Mouse (Mus musculus) lung, embryonic 14.5 days (tissue): ENCODE results near the gene Tmem80. TPM values are rescaled to one million over a fixed set of nuclear protein-coding genes. Genes with fewer than 3 reads are reported as not detected.

Experiments
- ATAC-seq: fragments of 200-750 bp; cut with Nextera tagmentation; 2 replicates; pipeline ENCODE4 v1.8.0; 2017; ENCODE audit warnings: mild to moderate bottlenecking, moderate TSS enrichment, moderate library complexity; ENCODE audit not compliant: insufficient read depth
- DNase-seq: peaks from one replicate; pipeline ENCODE4 v3.0.0-alpha.2; 2015
- H3K27ac ChIP-seq: fragments of 300-500 bp; sonication (generic); 2 replicates; pipeline ENCODE4 v1.5.1; 2014; ENCODE audit warnings: low read depth, mild to moderate bottlenecking, moderate library complexity
- H3K27me3 ChIP-seq: fragments of 300-500 bp; sonication (generic); 2 replicates; pipeline ENCODE4 v1.6.1; 2014; ENCODE audit warnings: low read length, control low read depth; ENCODE audit not compliant: insufficient read depth
- H3K36me3 ChIP-seq: fragments of 300-500 bp; sonication (generic); 2 replicates; pipeline ENCODE4 v1.6.1; 2014; ENCODE audit warnings: control low read depth; ENCODE audit not compliant: insufficient read depth
- H3K4me1 ChIP-seq: fragments of 300-500 bp; sonication (generic); 2 replicates; pipeline ENCODE4 v1.6.1; 2014; ENCODE audit warnings: antibody characterized with exemption, control low read depth; ENCODE audit not compliant: insufficient read depth
- H3K4me2 ChIP-seq: fragments of 300-500 bp; sonication (generic); 2 replicates; pipeline ENCODE4 v1.6.1; 2014; ENCODE audit warnings: mild to moderate bottlenecking
- H3K4me3 ChIP-seq: fragments of 300-500 bp; sonication (generic); 2 replicates; pipeline ENCODE4 v1.5.1; 2014; ENCODE audit warnings: low read depth, low read length
- H3K9ac ChIP-seq: fragments of 300-500 bp; sonication (generic); 2 replicates; pipeline ENCODE4 v1.6.1; 2014
- H3K9me3 ChIP-seq: fragments of 300-500 bp; sonication (generic); 2 replicates; pipeline ENCODE4 v1.6.1; 2016; ENCODE audit warnings: low read depth, low read length, control low read depth
- CTCF ChIP-seq: IDR thresholded peaks from 2 replicates; pipeline ENCODE4 v1.5.1; 2016; ENCODE audit warnings: antibody characterized with exemption, low read depth
- WGBS: fragments of 180-500 bp; shearing (Covaris S2); extraction: QIAGEN DNeasy Blood & Tissue Kit; methylation state at CpG from one replicate; pipeline ENCODE4 v1.1.7; 2014; 5-methylcytosine and 5-hydroxymethylcytosine counted together
- polyA plus RNA-seq: library from polyadenylated mRNA; unstranded; fragments of >200 nt; fragmentation: Nextera tagmentation; extraction: Ambion mirVana; gene quantifications from 2 replicates; pipeline ENCODE4 v1.2.1, GENCODE M21; 2014

The Tmem80 gene
- polyA plus RNA-seq, 1 experiment from 2014 or later = 28.8 TPM

DNA sequence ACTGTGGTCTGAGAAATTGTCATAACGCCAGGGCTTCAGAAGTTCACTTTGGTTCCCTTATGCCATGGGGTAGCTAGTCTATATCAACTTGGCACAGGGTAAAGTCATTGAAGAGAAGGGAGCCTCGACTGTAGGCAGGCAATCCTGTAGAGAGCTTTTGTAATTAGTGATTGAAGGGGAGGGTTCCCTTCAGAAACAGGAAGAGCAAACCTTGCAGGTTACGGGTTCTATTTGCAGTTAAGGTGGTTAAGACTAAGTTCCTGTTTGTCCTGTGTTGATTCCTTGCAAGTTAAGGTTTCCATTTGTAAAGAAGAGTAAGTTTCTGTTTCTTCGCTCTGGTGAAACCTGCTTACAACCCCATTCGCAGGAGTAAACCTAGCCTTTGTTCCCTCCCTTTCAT, 42.4 kb downstream of the Tmem80 start:
- ATAC-seq (no peak), DNase-seq (no peak)
- no peaks in the 10 kb centered on the region for H3K9me3 ChIP-seq
- H3K9ac ChIP-seq = no peak overlapping the region
- H3K36me3 ChIP-seq = no peaks in the 10 kb centered on the region
- H3K4me1 ChIP-seq = no peaks in the 10 kb centered on the region
- TF ChIP-seq CTCF = no peak
- WGBS = 57% methylated on average over 5 of the region's 5 CpGs
- H3K4me2 ChIP-seq = no peak overlapping the region
- H3K27ac ChIP-seq = no peak overlapping the region
- H3K4me3 ChIP-seq = no peak overlapping the region
- no peaks in the 10 kb centered on the region for H3K27me3 ChIP-seq

DNA sequence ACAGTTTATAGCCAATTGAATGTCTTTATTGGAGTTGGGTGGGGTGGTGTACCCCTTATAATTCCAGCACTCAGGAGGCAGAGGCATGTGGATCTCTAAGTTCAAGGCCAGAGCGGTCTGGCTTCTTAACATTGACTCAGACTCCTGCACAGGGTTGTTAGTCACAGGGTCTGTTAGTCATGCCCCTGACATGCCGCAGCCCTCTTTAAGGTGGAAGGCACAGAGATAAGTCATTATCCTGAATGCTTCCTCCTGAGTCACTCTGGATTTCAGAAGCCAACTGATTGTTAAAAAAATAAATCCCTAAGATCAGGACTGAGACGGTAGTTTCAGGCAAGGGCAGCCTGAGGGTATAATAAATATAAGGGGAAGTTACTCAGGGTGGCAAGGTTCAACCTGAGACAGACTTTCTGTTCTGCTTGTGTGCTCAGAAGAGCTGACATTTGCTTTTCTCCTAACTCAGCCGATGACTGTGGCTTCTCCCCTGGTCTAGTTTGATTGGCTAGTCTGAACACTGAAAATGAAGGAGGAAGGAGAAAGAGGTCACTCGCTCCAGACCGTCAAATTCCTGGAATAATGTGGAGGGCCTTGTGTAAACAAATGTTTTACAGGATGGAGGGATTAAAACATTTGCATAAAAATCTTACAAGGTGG, 44.5 kb downstream of the Tmem80 start:
- no peaks in the 10 kb centered on the region for H3K9me3 ChIP-seq
- no peaks in the 10 kb centered on the region for H3K27me3 ChIP-seq
- no peak overlapping the region for H3K27ac ChIP-seq
- DNase-seq = no peak
- H3K4me2 ChIP-seq = no peak overlapping the region
- WGBS = 32% methylated on average over 6 of the region's 6 CpGs
- no peak overlapping the region for H3K9ac ChIP-seq
- H3K4me3 ChIP-seq = no peak overlapping the region
- no peaks in the 10 kb centered on the region for H3K36me3 ChIP-seq
- H3K4me1 ChIP-seq = no peaks in the 10 kb centered on the region
- TF ChIP-seq CTCF = no peak
- no peak for ATAC-seq

DNA sequence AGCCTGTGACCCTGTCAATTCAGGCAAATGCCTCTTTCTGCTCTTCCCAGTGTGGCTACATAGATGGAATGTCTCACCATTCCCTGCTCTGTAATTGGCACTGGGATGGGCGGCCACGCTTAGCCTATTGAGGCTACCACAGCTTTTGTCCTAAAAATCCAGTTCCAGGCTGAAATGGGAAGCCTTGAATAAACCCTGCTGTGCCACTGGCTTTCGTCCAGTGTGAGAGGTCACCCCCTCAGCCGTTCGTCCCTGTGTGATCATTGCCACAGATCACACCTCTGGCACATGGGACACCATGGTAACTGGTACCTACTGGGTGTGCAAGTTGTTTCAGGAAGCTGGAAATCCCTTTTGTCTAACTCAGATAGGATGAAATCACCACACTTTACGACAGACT, 46.1 kb downstream of the Tmem80 start:
- 69% methylated on average over 6 of the region's 6 CpGs for WGBS
- no peaks in the 10 kb centered on the region for H3K9me3 ChIP-seq
- no peak overlapping the region for H3K27ac ChIP-seq
- no peak overlapping the region for H3K9ac ChIP-seq
- H3K4me2 ChIP-seq = no peak overlapping the region
- H3K36me3 ChIP-seq = no peaks in the 10 kb centered on the region
- ATAC-seq (no peak), DNase-seq (no peak)
- no peak for TF ChIP-seq CTCF
- no peaks in the 10 kb centered on the region for H3K27me3 ChIP-seq
- H3K4me1 ChIP-seq = no peaks in the 10 kb centered on the region
- H3K4me3 ChIP-seq = no peak overlapping the region

DNA sequence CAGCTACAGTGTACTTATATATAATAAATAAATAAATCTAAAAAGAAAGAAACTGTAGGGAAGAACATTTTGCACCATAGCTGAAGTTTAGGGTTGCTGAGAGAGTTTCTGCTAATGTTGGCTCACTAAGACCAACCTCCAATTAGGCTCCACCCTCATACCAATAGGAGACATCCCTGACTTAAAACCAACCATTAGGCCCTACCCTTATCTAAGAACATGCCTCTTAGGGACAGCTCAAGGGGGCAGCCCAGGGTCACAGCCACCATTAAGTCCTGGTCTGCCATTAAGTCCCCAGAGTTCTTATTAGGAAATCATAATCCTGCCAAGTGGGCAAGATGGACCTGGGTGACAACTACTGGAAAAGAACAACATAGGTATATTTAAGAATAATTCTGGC, 46.9 kb downstream of the Tmem80 start:
- DNase-seq (no peak), ATAC-seq (no peak)
- no peaks in the 10 kb centered on the region for H3K27me3 ChIP-seq
- no peak overlapping the region for H3K27ac ChIP-seq
- no peak overlapping the region for H3K9ac ChIP-seq
- no peak overlapping the region for H3K4me2 ChIP-seq
- H3K4me3 ChIP-seq = no peak overlapping the region
- no peaks in the 10 kb centered on the region for H3K36me3 ChIP-seq
- no peaks in the 10 kb centered on the region for H3K9me3 ChIP-seq
- no peak for TF ChIP-seq CTCF
- no peaks in the 10 kb centered on the region for H3K4me1 ChIP-seq

DNA sequence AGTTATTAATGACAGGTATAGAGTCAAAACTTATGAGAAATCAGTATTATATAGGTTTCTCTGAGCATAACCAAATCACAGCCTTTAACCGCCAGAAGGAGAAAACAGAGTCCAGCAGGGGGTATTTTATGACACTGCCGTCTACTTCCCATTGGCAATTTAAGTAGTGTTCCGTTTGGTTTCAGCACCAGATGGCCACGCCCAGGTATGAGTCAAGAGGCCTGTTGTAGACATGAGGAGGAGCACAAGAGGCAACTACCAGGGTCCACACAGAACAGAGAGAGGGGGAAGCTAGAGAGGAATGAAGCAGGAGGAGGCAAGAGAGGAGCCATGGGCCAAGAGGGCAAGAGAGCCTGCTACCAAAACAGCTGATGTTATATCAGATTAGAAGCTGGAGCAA, 52.0 kb downstream of the Tmem80 start:
- Histone ChIP-seq H3K4me2 (no peak overlapping the region), H3K27me3 (no peaks in the 10 kb centered on the region), H3K9me3 (no peaks in the 10 kb centered on the region), H3K4me3 (no peak overlapping the region), H3K9ac (no peak overlapping the region), H3K4me1 (no peaks in the 10 kb centered on the region), H3K36me3 (no peaks in the 10 kb centered on the region), H3K27ac (no peak overlapping the region)
- DNase-seq = no peak
- no peak for ATAC-seq
- WGBS = 60% methylated on average over 4 of the region's 4 CpGs
- no peak for TF ChIP-seq CTCF

DNA sequence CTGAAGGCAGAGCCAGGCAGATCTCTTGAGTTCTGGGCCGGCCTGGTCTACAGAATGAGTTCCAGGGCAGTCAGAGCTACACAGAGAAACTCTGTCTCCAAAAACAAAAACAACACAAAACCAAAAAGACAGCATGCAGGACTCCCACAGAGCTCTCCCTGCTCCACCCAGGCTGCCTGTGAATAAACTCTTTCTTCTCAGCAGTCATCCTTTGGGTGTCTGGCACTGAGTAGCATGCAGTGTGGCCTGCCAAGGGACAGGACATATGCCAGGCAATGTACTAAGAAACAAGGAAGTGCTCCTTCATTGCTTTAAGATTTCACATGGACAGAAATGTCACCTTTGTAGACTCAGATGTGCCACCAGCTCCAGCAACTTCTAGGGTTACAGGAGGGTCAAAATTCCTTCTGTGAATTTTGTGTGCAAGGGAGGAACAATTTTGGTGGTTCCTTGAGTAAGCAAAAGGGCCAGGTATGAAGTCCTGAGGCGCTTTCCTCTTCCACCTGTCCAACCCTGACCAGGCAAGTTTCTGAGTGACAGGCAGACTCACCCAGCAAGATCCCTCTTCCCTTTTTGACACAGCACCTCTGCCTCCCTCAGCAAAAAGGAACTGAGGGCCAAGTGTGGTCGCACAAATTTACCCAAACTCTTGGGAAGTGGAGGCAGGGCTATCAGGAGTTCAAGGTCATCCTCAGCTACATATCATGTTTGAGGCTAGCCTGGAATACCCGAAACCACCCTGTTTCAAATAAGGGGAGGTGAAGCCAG, 53.7 kb downstream of the Tmem80 start:
- WGBS = 66% methylated on average over 4 of the region's 4 CpGs
- DNase-seq (no peak), ATAC-seq (no peak)
- no peaks in the 10 kb centered on the region for H3K9me3 ChIP-seq
- no peaks in the 10 kb centered on the region for H3K4me1 ChIP-seq
- TF ChIP-seq CTCF = no peak
- no peak overlapping the region for H3K4me3 ChIP-seq
- H3K36me3 ChIP-seq = no peaks in the 10 kb centered on the region
- H3K4me2 ChIP-seq = no peak overlapping the region
- no peak overlapping the region for H3K27ac ChIP-seq
- H3K27me3 ChIP-seq = no peaks in the 10 kb centered on the region
- no peak overlapping the region for H3K9ac ChIP-seq

Other genes with a start within 250 kb of the Tmem80 start
- gene Pkp3, start 249.5 kb upstream of the Tmem80 start, polyA plus RNA-seq = 7.5 and 8.7 TPM in 2 replicates
- gene Sigirr, start 227.2 kb upstream of the Tmem80 start, polyA plus RNA-seq = 7.8 and 9.8 TPM in 2 replicates
- gene Ano9, start 209.9 kb upstream of the Tmem80 start, polyA plus RNA-seq = 4.2 and 4.3 TPM in 2 replicates
- 50.6 and 57.7 TPM in 2 replicates for gene Ptdss2, start 205.4 kb upstream of the Tmem80 start, polyA plus RNA-seq
- gene Rnh1, start 154.9 kb upstream of the Tmem80 start, polyA plus RNA-seq = 124 and 130 TPM in 2 replicates
- 85.8 and 97.4 TPM in 2 replicates for gene Hras, start 133.7 kb upstream of the Tmem80 start, polyA plus RNA-seq
- 3.8 and 4.3 TPM in 2 replicates for gene Lrrc56, start 133.6 kb upstream of the Tmem80 start, polyA plus RNA-seq
- 0.74 and 1.4 TPM in 2 replicates for gene Lmntd2, start 113.7 kb upstream of the Tmem80 start, polyA plus RNA-seq
- gene Rassf7, start 111.9 kb upstream of the Tmem80 start, polyA plus RNA-seq = 38.9 and 41.1 TPM in 2 replicates
- 80.7 and 85.4 TPM in 2 replicates for gene Phrf1, start 99.0 kb upstream of the Tmem80 start, polyA plus RNA-seq
- gene Irf7, start 61.3 kb upstream of the Tmem80 start, polyA plus RNA-seq = 1.0 and 1.9 TPM in 2 replicates
- gene Cdhr5, start 51.0 kb upstream of the Tmem80 start, polyA plus RNA-seq = not detected in 2 replicates
- 2.2 and 5.1 TPM in 2 replicates for gene Sct, start 48.6 kb upstream of the Tmem80 start, polyA plus RNA-seq
- gene Drd4, start 35.7 kb upstream of the Tmem80 start, polyA plus RNA-seq = 1.0 and 1.4 TPM in 2 replicates
- 69.8 and 74.2 TPM in 2 replicates for gene Deaf1, start within 50 bp of the Tmem80 start, polyA plus RNA-seq
- gene Eps8l2, start 11.1 kb downstream of the Tmem80 start, polyA plus RNA-seq = 20.0 and 22.4 TPM in 2 replicates
- gene Taldo1, start 64.5 kb downstream of the Tmem80 start, polyA plus RNA-seq = 241 and 257 TPM in 2 replicates
- 48.5 and 49.1 TPM in 2 replicates for gene Gatd1, start 86.4 kb downstream of the Tmem80 start, polyA plus RNA-seq
- not detected in 2 replicates for gene Cend1, start 101.8 kb downstream of the Tmem80 start, polyA plus RNA-seq
- gene Slc25a22, start 110.2 kb downstream of the Tmem80 start, polyA plus RNA-seq = 27.6 and 30.1 TPM in 2 replicates
- gene Pidd1, start 116.3 kb downstream of the Tmem80 start, polyA plus RNA-seq = 12.6 and 14.2 TPM in 2 replicates
- 1,415 and 1,470 TPM in 2 replicates for gene Rplp2, start 119.6 kb downstream of the Tmem80 start, polyA plus RNA-seq
- 26.1 and 26.3 TPM in 2 replicates for gene Pnpla2, start 127.5 kb downstream of the Tmem80 start, polyA plus RNA-seq
- 15.1 and 18.9 TPM in 2 replicates for gene Cracr2b, start 133.4 kb downstream of the Tmem80 start, polyA plus RNA-seq
- 69.8 and 79.1 TPM in 2 replicates for gene Cd151, start 139.7 kb downstream of the Tmem80 start, polyA plus RNA-seq
- 71.2 and 74.3 TPM in 2 replicates for gene Polr2l, start 147.4 kb downstream of the Tmem80 start, polyA plus RNA-seq
- gene Tspan4, start 147.5 kb downstream of the Tmem80 start, polyA plus RNA-seq = 95.5 and 100.0 TPM in 2 replicates
- gene Chid1, start 212.1 kb downstream of the Tmem80 start, polyA plus RNA-seq = 33.0 and 35.9 TPM in 2 replicates
- gene Ap2a2, start 234.4 kb downstream of the Tmem80 start, polyA plus RNA-seq = 63.1 and 67.6 TPM in 2 replicates